Mouse (Mus musculus) heart, adult 18-20 months (tissue): ENCODE results near the gene Ccdc175. TPM values are rescaled to one million over a fixed set of nuclear protein-coding genes. Genes with fewer than 3 reads are reported as not detected.

Experiments used
- DNase-seq, 2 experiments: peaks; one replicate each; pipeline ENCODE4 v3.0.0; 2021 to 2022; ENCODE audit warnings: mixed read lengths in 1 of 2
- total RNA-seq, 2 experiments: library from RNA; stranded (reverse); gene quantifications; 2 replicates each; pipeline ENCODE4 v1.2.3; 2021

Gene Ccdc175
- total RNA-seq, 2 experiments from 2014 or later: not detected

GRCm38 (mm10) chr12:72102776-72103175, 82.1 kb downstream of the Ccdc175 start:
- DNase-seq: no peak

GRCm38 (mm10) chr12:72096966-72097365, 87.9 kb downstream of the Ccdc175 start:
- no peak for DNase-seq

GRCm38 (mm10) chr12:72089802-72090201, 95.0 kb downstream of the Ccdc175 start:
- DNase-seq: no peak

- no peak for DNase-seq
Observed at GRCm38 (mm10) chr12:72086166-72086825, 98.5 kb downstream of the Ccdc175 start.

GRCm38 (mm10) chr12:72085329-72086165, 99.3 kb downstream of the Ccdc175 start, which contains the start of the genes L3hypdh and Jkamp:
Gene L3hypdh, minus strand, starts transcription at chr12:72085439.
Gene Jkamp, plus strand, starts transcription at chr12:72085589.
- peak; percentile 99 to 100 for DNase-seq

- DNase-seq: no peak
Observed at GRCm38 (mm10) chr12:72085024-72085328, 99.9 kb downstream of the Ccdc175 start.

- DNase-seq: peak in 1 of 2 experiments; percentile 65
Observed at GRCm38 (mm10) chr12:72084261-72085023, 100.4 kb downstream of the Ccdc175 start.

- no peak for DNase-seq
Observed at GRCm38 (mm10) chr12:72083265-72083664, 101.6 kb downstream of the Ccdc175 start.

GRCm38 (mm10) chr12:72082370-72082769, 102.5 kb downstream of the Ccdc175 start:
- DNase-seq: peak; percentile 32 to 38

- no peak for DNase-seq
Observed at GRCm38 (mm10) chr12:72081961-72082360, 102.9 kb downstream of the Ccdc175 start.

GRCm38 (mm10) chr12:72078248-72078647, 106.6 kb downstream of the Ccdc175 start:
- no peak for DNase-seq

- peak; percentile 86 to 90 for DNase-seq
Observed at GRCm38 (mm10) chr12:72070327-72071269, 114.2 kb downstream of the Ccdc175 start, which contains the start of gene Gpr135. Gene Gpr135, minus strand, starts transcription at chr12:72071125.

- no peak for DNase-seq
Observed at GRCm38 (mm10) chr12:72069626-72070326, 115.1 kb downstream of the Ccdc175 start.

GRCm38 (mm10) chr12:72057780-72058179, 127.0 kb downstream of the Ccdc175 start:
- no peak for DNase-seq

GRCm38 (mm10) chr12:72053851-72054250, 131.0 kb downstream of the Ccdc175 start:
- DNase-seq: no peak

- peak in 1 of 2 experiments; percentile 44 for DNase-seq
Observed at GRCm38 (mm10) chr12:72053303-72053702, 131.5 kb downstream of the Ccdc175 start.

- no peak for DNase-seq
Observed at GRCm38 (mm10) chr12:72052571-72052970, 132.3 kb downstream of the Ccdc175 start.
